Mouse (Mus musculus): ENCODE results near the gene Edaradd. TPM values are rescaled to one million over a fixed set of nuclear protein-coding genes. Genes with fewer than 3 reads are reported as not detected.
A peak's percentile ranks its signal among the peaks of the same experiment; 100 is the strongest.
"Not testable (repeated sequence)": the region's sequence is repeated elsewhere in the genome, so short reads cannot be mapped to it uniquely, and the experiment has no call there.

Gene Edaradd
- polyA plus RNA-seq, 1 experiment from 2014 or later = 1.5 TPM

- WGBS = 35% methylated on average over 8 of the region's 8 CpGs
Measured at GRCm38 (mm10) chr13:12473724-12474378, 46.4 kb downstream of the Edaradd start.

GRCm38 (mm10) chr13:12468488-12468887, 51.8 kb downstream of the Edaradd start:
- H3K27me3 ChIP-seq (replicated peaks) = no peaks in the 10 kb centered on the region
- H3K9ac ChIP-seq = no peak overlapping the region
- H3K4me3 ChIP-seq (replicated peaks) = no peak overlapping the region
- no peak overlapping the region for H3K27ac ChIP-seq
- H3K36me3 ChIP-seq = no peaks in the 10 kb centered on the region
- H3K4me1 ChIP-seq (replicated peaks) = no peaks in the 10 kb centered on the region
- ATAC-seq = no peak
- WGBS = 79% methylated on average over 1 of the region's 1 CpGs
- no peaks in the 10 kb centered on the region for H3K9me3 ChIP-seq
- no peak overlapping the region for H3K4me2 ChIP-seq (replicated peaks)

More at GRCm38 (mm10) chr13:12473724-12474378, 46.4 kb downstream of the Edaradd start:
- H3K27ac ChIP-seq = no peak overlapping the region
- no peak overlapping the region for H3K4me3 ChIP-seq (replicated peaks)
- no peaks in the 10 kb centered on the region for H3K4me1 ChIP-seq (replicated peaks)
- H3K4me2 ChIP-seq (replicated peaks) = no peak overlapping the region
- no peaks in the 10 kb centered on the region for H3K9me3 ChIP-seq
- H3K27me3 ChIP-seq (replicated peaks) = no peaks in the 10 kb centered on the region
- no peak overlapping the region for H3K9ac ChIP-seq
- H3K36me3 ChIP-seq = no peaks in the 10 kb centered on the region
- peak; percentile 61 for ATAC-seq

GRCm38 (mm10) chr13:12464844-12465243, 55.4 kb downstream of the Edaradd start, which contains the start of gene Lgals8:
Gene Lgals8 (minus strand): TSS chr13:12464944.
- Histone ChIP-seq H3K27ac (no peak within 1 kb of the TSS), H3K4me1 (replicated peaks) (no peaks in the 10 kb centered on the region), H3K27me3 (replicated peaks) (no peaks in the 10 kb centered on the region), H3K9ac (no peak within 1 kb of the TSS), H3K9me3 (no peaks in the 10 kb centered on the region), H3K4me3 (replicated peaks) (no peak within 1 kb of the TSS), H3K4me2 (replicated peaks) (no peak within 1 kb of the TSS), H3K36me3 (0 out of 2 replicates have a peak, but pooled peaks cover 1% of the 10 kb centered on the region)
- WGBS = 84% methylated on average over 1 of the region's 1 CpGs
- no peak for ATAC-seq

GRCm38 (mm10) chr13:12464159-12464558, 56.1 kb downstream of the Edaradd start:
- H3K4me1 ChIP-seq (replicated peaks); H3K9ac ChIP-seq; H3K4me2 ChIP-seq (replicated peaks); H3K4me3 ChIP-seq (replicated peaks); H3K27me3 ChIP-seq (replicated peaks); ATAC-seq; H3K36me3 ChIP-seq; H3K9me3 ChIP-seq; H3K27ac ChIP-seq: not testable (repeated sequence)
- 77% methylated on average over 6 of the region's 6 CpGs for WGBS

GRCm38 (mm10) chr13:12462623-12463022, 57.6 kb downstream of the Edaradd start:
- no peaks in the 10 kb centered on the region for H3K4me1 ChIP-seq (replicated peaks)
- no peak overlapping the region for H3K27ac ChIP-seq
- no peak overlapping the region for H3K4me2 ChIP-seq (replicated peaks)
- ATAC-seq = no peak
- 0 out of 2 replicates have a peak, but pooled peaks cover 5% of the 10 kb centered on the region for H3K36me3 ChIP-seq
- H3K4me3 ChIP-seq (replicated peaks) = no peak overlapping the region
- no peaks in the 10 kb centered on the region for H3K9me3 ChIP-seq
- 79% methylated on average over 4 of the region's 4 CpGs for WGBS
- no peak overlapping the region for H3K9ac ChIP-seq
- H3K27me3 ChIP-seq (replicated peaks) = no peaks in the 10 kb centered on the region

- ATAC-seq = no peak; the same call in 1 of the 2 replicates
- Histone ChIP-seq H3K36me3 (0 out of 2 replicates have a peak, but pooled peaks cover 5% of the 10 kb centered on the region), H3K27me3 (replicated peaks) (no peaks in the 10 kb centered on the region), H3K4me1 (replicated peaks) (no peaks in the 10 kb centered on the region), H3K27ac (peak overlapping the region; percentile 22; the same call in 1 of the 2 replicates), H3K9me3 (no peaks in the 10 kb centered on the region), H3K9ac (peak overlapping the region; percentile 81), H3K4me2 (replicated peaks) (peak overlapping the region; percentile 80), H3K4me3 (replicated peaks) (peak overlapping the region; percentile 75)
- 1% methylated on average over 7 of the region's 7 CpGs for WGBS
Measured at GRCm38 (mm10) chr13:12461730-12462119, 58.5 kb downstream of the Edaradd start.

- H3K9me3 ChIP-seq = no peaks in the 10 kb centered on the region
- H3K9ac ChIP-seq = peak overlapping the region; percentile 81
- peak overlapping the region; percentile 81 for H3K27ac ChIP-seq
- H3K36me3 ChIP-seq = 0 out of 2 replicates have a peak, but pooled peaks cover 5% of the 10 kb centered on the region
- peak overlapping the region; percentile 75 for H3K4me3 ChIP-seq (replicated peaks)
- H3K27me3 ChIP-seq (replicated peaks) = no peaks in the 10 kb centered on the region
- peak overlapping the region; percentile 80 for H3K4me2 ChIP-seq (replicated peaks)
- WGBS = under 1% methylated on average over 59 of the region's 59 CpGs
- ATAC-seq = peak; percentile 96
- H3K4me1 ChIP-seq (replicated peaks) = no peaks in the 10 kb centered on the region
Measured at GRCm38 (mm10) chr13:12460881-12461729, 59.1 kb downstream of the Edaradd start.

- 3% methylated on average over 8 of the region's 8 CpGs for WGBS
- peak overlapping the region; percentile 81 for H3K9ac ChIP-seq
- peak; percentile 46 for ATAC-seq
- 0 out of 2 replicates have a peak, but pooled peaks cover 5% of the 10 kb centered on the region for H3K36me3 ChIP-seq
- no peaks in the 10 kb centered on the region for H3K4me1 ChIP-seq (replicated peaks)
- H3K27me3 ChIP-seq (replicated peaks) = no peaks in the 10 kb centered on the region
- peak overlapping the region; percentile 80 for H3K4me2 ChIP-seq (replicated peaks)
- peak overlapping the region; percentile 75 for H3K4me3 ChIP-seq (replicated peaks)
- H3K27ac ChIP-seq = peak overlapping the region; percentile 81
- no peaks in the 10 kb centered on the region for H3K9me3 ChIP-seq
Measured at GRCm38 (mm10) chr13:12460443-12460842, 59.8 kb downstream of the Edaradd start.

- WGBS = 66% methylated on average over 7 of the region's 7 CpGs
- Histone ChIP-seq H3K36me3 (0 out of 2 replicates have a peak, but pooled peaks cover 5% of the 10 kb centered on the region), H3K27ac (peak overlapping the region; percentile 37)
Measured at GRCm38 (mm10) chr13:12456711-12457110, 63.5 kb downstream of the Edaradd start.

GRCm38 (mm10) chr13:12454686-12455390, 65.4 kb downstream of the Edaradd start:
- no peaks in the 10 kb centered on the region for H3K4me1 ChIP-seq (replicated peaks)
- H3K27me3 ChIP-seq (replicated peaks) = no peaks in the 10 kb centered on the region
- no peak overlapping the region for H3K9ac ChIP-seq
- H3K4me2 ChIP-seq (replicated peaks) = no peak overlapping the region
- H3K4me3 ChIP-seq (replicated peaks) = no peak overlapping the region
- no peak overlapping the region for H3K27ac ChIP-seq
- WGBS = 83% methylated on average over 7 of the region's 7 CpGs
- H3K9me3 ChIP-seq = no peaks in the 10 kb centered on the region
- H3K36me3 ChIP-seq = 0 out of 2 replicates have a peak, but pooled peaks cover 4% of the 10 kb centered on the region
- no peak for ATAC-seq

More at GRCm38 (mm10) chr13:12456711-12457110, 63.5 kb downstream of the Edaradd start:
- Histone ChIP-seq H3K27me3 (replicated peaks) (no peaks in the 10 kb centered on the region), H3K9ac (no peak overlapping the region), H3K4me1 (replicated peaks) (no peaks in the 10 kb centered on the region), H3K4me3 (replicated peaks) (no peak overlapping the region), H3K9me3 (no peaks in the 10 kb centered on the region), H3K4me2 (replicated peaks) (peak overlapping the region; percentile 25; the same call in 1 of the 2 replicates)
- peak; percentile 73 for ATAC-seq

- no peaks in the 10 kb centered on the region for H3K27me3 ChIP-seq (replicated peaks)
- H3K4me1 ChIP-seq (replicated peaks) = no peaks in the 10 kb centered on the region
- H3K9ac ChIP-seq = no peak overlapping the region
- no peak for ATAC-seq
- no peak overlapping the region for H3K4me3 ChIP-seq (replicated peaks)
- H3K9me3 ChIP-seq = no peaks in the 10 kb centered on the region
- H3K36me3 ChIP-seq = 0 out of 2 replicates have a peak, but pooled peaks cover 2% of the 10 kb centered on the region
- H3K4me2 ChIP-seq (replicated peaks) = no peak overlapping the region
- H3K27ac ChIP-seq = no peak overlapping the region
- WGBS = 90% methylated on average over 14 of the region's 14 CpGs
Measured at GRCm38 (mm10) chr13:12453150-12453549, 67.1 kb downstream of the Edaradd start.

Measured in intestine, embryonic 15.5 days (tissue).